Mouse (Mus musculus) MEL (cell line): Measurements from ENCODE around the gene Insyn1. TPM values are rescaled to one million over a fixed set of nuclear protein-coding genes. Genes with fewer than 3 reads are reported as not detected.

Experiments
- DNase-seq: peaks from one replicate; pipeline ENCODE4 v3.0.0; 2011; ENCODE audit warnings: low read depth, low spot score
- H3K27ac ChIP-seq: 2 replicates; pipeline ENCODE4 v1.5.1; 2012; ENCODE audit warnings: low read depth, mild to moderate bottlenecking, control low read depth, low read length, moderate library complexity; ENCODE audit not compliant: control insufficient read depth
- H3K27me3 ChIP-seq, 2 experiments: fragments of 150-350 bp in 1 of 2; sonication (generic) in 1 of 2; 2 replicates each; pipeline ENCODE4 v1.6.1; 2012; ENCODE audit warnings: low read length in 2 of 2, mild to moderate bottlenecking in 2 of 2, improper control_type of control experiment in 1 of 2, moderate library complexity in 1 of 2; ENCODE audit not compliant: insufficient read depth in 2 of 2, control insufficient read depth in 1 of 2
- H3K36me3 ChIP-seq, 2 experiments: 2 replicates each; pipeline ENCODE4 v1.6.1; 2012 to 2014; ENCODE audit warnings: low read length in 2 of 2, improper control_type of control experiment in 1 of 2, inconsistent platforms in 1 of 2, mild to moderate bottlenecking in 1 of 2; ENCODE audit not compliant: insufficient read depth in 2 of 2, control insufficient read depth in 1 of 2
- H3K4me1 ChIP-seq, 2 experiments: fragments of 150-350 bp in 1 of 2; sonication (generic) in 1 of 2; 2 replicates each; pipeline ENCODE4 v1.6.1; 2012; ENCODE audit warnings: low read length in 2 of 2, improper control_type of control experiment in 1 of 2, mild to moderate bottlenecking in 1 of 2; ENCODE audit not compliant: insufficient read depth in 2 of 2, control insufficient read depth in 1 of 2
- H3K4me3 ChIP-seq, 2 experiments: fragments of 150-350 bp in 1 of 2; sonication (generic) in 1 of 2; 2 replicates each; pipeline ENCODE4 v1.5.1; 2012; ENCODE audit warnings: low read depth in 2 of 2, low read length in 2 of 2, mild to moderate bottlenecking in 2 of 2, moderate library complexity in 2 of 2, control low read depth in 1 of 2, improper control_type of control experiment in 1 of 2; ENCODE audit not compliant: control insufficient read depth in 1 of 2, insufficient read depth in 1 of 2
- H3K79me2 ChIP-seq: 2 replicates; pipeline ENCODE4 v1.6.1; 2012; ENCODE audit warnings: mild to moderate bottlenecking, low read length, moderate library complexity; ENCODE audit not compliant: control insufficient read depth, poor library complexity, insufficient read depth
- H3K9ac ChIP-seq: 2 replicates; pipeline ENCODE4 v1.6.1; 2012; ENCODE audit warnings: low read depth, mild to moderate bottlenecking, control low read depth, low read length, moderate library complexity; ENCODE audit not compliant: control insufficient read depth, poor library complexity, severe bottlenecking
- H3K9me3 ChIP-seq: fragments of 150-350 bp; sonication (generic); replicated peaks from 2 replicates; pipeline ENCODE4 v1.6.1; 2012; ENCODE audit warnings: mild to moderate bottlenecking, low read length, improper control_type of control experiment, moderate library complexity; ENCODE audit not compliant: insufficient read depth
- CHD1 ChIP-seq: IDR thresholded peaks from 2 replicates; pipeline ENCODE4 v1.6.1; 2012; ENCODE audit warnings: low read depth, mild to moderate bottlenecking, inconsistent platforms, low read length, improper control_type of control experiment
- E2F4 ChIP-seq: IDR thresholded peaks from 2 replicates; pipeline ENCODE4 v1.6.1; 2011; ENCODE audit warnings: low read depth, low read length, improper control_type of control experiment, borderline replicate concordance
- ELF1 ChIP-seq: IDR thresholded peaks from 2 replicates; pipeline ENCODE4 v1.6.1; 2014; ENCODE audit warnings: low read depth, mild to moderate bottlenecking, inconsistent platforms, low read length, improper control_type of control experiment, moderate library complexity
- ETS1 ChIP-seq: IDR thresholded peaks from 2 replicates; pipeline ENCODE4 v1.6.1; 2012; ENCODE audit warnings: low read depth, mild to moderate bottlenecking, inconsistent platforms, low read length, improper control_type of control experiment, moderate library complexity
- KAT2A ChIP-seq: conservative IDR thresholded peaks from 2 replicates; pipeline ENCODE4 v1.6.1; 2012; ENCODE audit warnings: low read depth, low read length, improper control_type of control experiment, inconsistent platforms
- MAFK ChIP-seq: IDR thresholded peaks from 2 replicates; pipeline ENCODE4 v1.6.1; 2011; ENCODE audit warnings: low read depth, mild to moderate bottlenecking, low read length, improper control_type of control experiment, borderline replicate concordance
- MAX ChIP-seq: IDR thresholded peaks from 2 replicates; pipeline ENCODE4 v1.6.1; 2011; ENCODE audit warnings: low read length, improper control_type of control experiment
- MEF2A ChIP-seq: IDR thresholded peaks from 2 replicates; pipeline ENCODE4 v1.6.1; 2014; ENCODE audit warnings: low read depth, mild to moderate bottlenecking, inconsistent platforms, low read length, improper control_type of control experiment; ENCODE audit not compliant: poor library complexity, insufficient replicate concordance, severe bottlenecking; ENCODE audit errors: extremely low read depth
- MXI1 ChIP-seq: IDR thresholded peaks from 2 replicates; pipeline ENCODE4 v1.6.1; 2011; ENCODE audit warnings: mild to moderate bottlenecking, low read depth, low read length, improper control_type of control experiment
- MYB ChIP-seq: IDR thresholded peaks from 2 replicates; pipeline ENCODE4 v1.6.1; 2011; ENCODE audit warnings: mild to moderate bottlenecking, low read depth, low read length, improper control_type of control experiment
- NELFE ChIP-seq: IDR thresholded peaks from 2 replicates; pipeline ENCODE4 v1.6.1; 2011; ENCODE audit warnings: low read depth, low read length, improper control_type of control experiment
- NRF1 ChIP-seq: IDR thresholded peaks from 2 replicates; pipeline ENCODE4 v1.6.1; 2014; ENCODE audit warnings: low read depth, mild to moderate bottlenecking, inconsistent platforms, low read length, improper control_type of control experiment, moderate library complexity; ENCODE audit not compliant: poor library complexity, insufficient read depth, severe bottlenecking
- POLR2AphosphoS5 ChIP-seq: IDR thresholded peaks from 2 replicates; pipeline ENCODE4 v1.6.1; 2012; ENCODE audit warnings: low read depth, borderline replicate concordance, mild to moderate bottlenecking, inconsistent platforms, low read length, moderate library complexity, mixed read lengths
- RAD21 ChIP-seq: IDR thresholded peaks from 2 replicates; pipeline ENCODE4 v1.6.1; 2011; ENCODE audit warnings: mild to moderate bottlenecking, low read depth, low read length, improper control_type of control experiment
- RCOR1 ChIP-seq: IDR thresholded peaks from 2 replicates; pipeline ENCODE4 v1.6.1; 2012; ENCODE audit warnings: low read depth, mild to moderate bottlenecking, inconsistent platforms, low read length, improper control_type of control experiment
- SMC3 ChIP-seq: IDR thresholded peaks from 2 replicates; pipeline ENCODE4 v1.6.1; 2011; ENCODE audit warnings: low read depth, low read length, improper control_type of control experiment
- TAL1 ChIP-seq: IDR thresholded peaks from 2 replicates; pipeline ENCODE4 v1.6.1; 2012; ENCODE audit warnings: mild to moderate bottlenecking, inconsistent platforms, low read length, moderate library complexity, mixed read lengths
- TBP ChIP-seq: IDR thresholded peaks from 2 replicates; pipeline ENCODE4 v1.8.0; 2011; ENCODE audit warnings: low read depth, low read length, improper control_type of control experiment
- USF1 ChIP-seq: IDR thresholded peaks from 2 replicates; pipeline ENCODE4 v1.6.1; 2014; ENCODE audit warnings: low read depth, mild to moderate bottlenecking, inconsistent platforms, low read length, improper control_type of control experiment, moderate library complexity
- USF2 ChIP-seq, 2 experiments: IDR thresholded peaks; 2 replicates each; pipeline ENCODE4 v1.6.1; 2011 to 2012; ENCODE audit warnings: improper control_type of control experiment in 2 of 2, low read length in 2 of 2, borderline replicate concordance in 1 of 2, inconsistent platforms in 1 of 2, low read depth in 1 of 2, mild to moderate bottlenecking in 1 of 2; ENCODE audit not compliant: insufficient read depth in 1 of 2
- ZC3H11A ChIP-seq: IDR thresholded peaks from 2 replicates; pipeline ENCODE4 v1.6.1; 2012; ENCODE audit warnings: low read depth, mild to moderate bottlenecking, inconsistent platforms, low read length, improper control_type of control experiment
- polyA plus RNA-seq, 2 experiments: library from polyadenylated mRNA; stranded (reverse) in 1 of 2; unstranded in 1 of 2; fragments of >175 nt in 1 of 2; fragments of >200 nt in 1 of 2; gene quantifications; 2 replicates each; pipeline versions ENCODE4 v1.2.1 to v1.2.4; 2012; ENCODE audit warnings: low replicate concordance in 2 of 2, low read depth in 1 of 2; ENCODE audit not compliant: insufficient read length in 2 of 2, insufficient read depth in 1 of 2, missing spikeins in 1 of 2
- total RNA-seq: library from RNA; depleted of rRNA; stranded (reverse); fragments of 300-350 nt; gene quantifications from 2 replicates; pipeline ENCODE4 v1.2.3, GENCODE M21; 2012

Gene Insyn1
- total and polyA plus RNA-seq, 3 experiments, result not detected

DNA sequence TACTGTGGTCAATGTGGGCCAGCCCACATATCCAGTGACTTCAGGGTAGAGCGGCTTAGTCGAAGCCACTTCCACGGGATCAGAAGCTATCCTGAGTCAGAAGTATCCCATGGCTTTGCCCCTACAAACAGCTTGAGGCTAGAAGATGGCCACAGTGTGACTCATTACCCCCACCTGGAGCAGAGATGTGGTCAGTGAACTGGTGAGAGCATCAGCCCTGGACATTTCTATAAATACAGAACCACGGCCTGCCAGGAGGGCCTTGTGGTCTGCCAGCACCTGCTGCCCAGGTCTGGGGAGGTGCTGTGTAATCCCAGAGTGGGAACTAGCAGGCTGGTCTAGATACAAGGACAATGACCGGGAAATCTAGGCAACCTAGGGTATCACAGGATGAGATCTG, 12.5 kb downstream of the Insyn1 start:
- no peak overlapping the region for H3K27ac ChIP-seq
- no peak overlapping the region for H3K4me3 ChIP-seq
- H3K36me3 ChIP-seq, result no peaks in the 10 kb centered on the region
- no peak for DNase-seq
- no peaks in the 10 kb centered on the region for H3K4me1 ChIP-seq
- H3K9me3 ChIP-seq, result no peaks in the 10 kb centered on the region
- TF ChIP-seq RAD21, result no peak
- no peak for TF ChIP-seq MEF2A
- TF ChIP-seq POLR2AphosphoS5, result no peak
- no peak for TF ChIP-seq MAFK
- TF ChIP-seq E2F4, result no peak
- no peak for TF ChIP-seq MYB
- TF ChIP-seq ELF1, result no peak
- TF ChIP-seq TBP, result no peak
- TF ChIP-seq NELFE, result no peak
- no peak for TF ChIP-seq USF2 (IDR thresholded peaks at IDR 0.05; ENCODE audit: borderline replicate concordance in 1 of 2, insufficient read depth in 1 of 2, low read depth in 1 of 2, low read length in 2 of 2)
- TF ChIP-seq ZC3H11A, result no peak
- no peak for TF ChIP-seq MXI1
- no peak for TF ChIP-seq MAX
- no peaks in the 10 kb centered on the region for H3K79me2 ChIP-seq
- no peak overlapping the region for H3K9ac ChIP-seq
- peaks cover 0 to 10% of the 10 kb centered on the region in 2 experiments; a peak in 3 of 4 replicates for H3K27me3 ChIP-seq

DNA sequence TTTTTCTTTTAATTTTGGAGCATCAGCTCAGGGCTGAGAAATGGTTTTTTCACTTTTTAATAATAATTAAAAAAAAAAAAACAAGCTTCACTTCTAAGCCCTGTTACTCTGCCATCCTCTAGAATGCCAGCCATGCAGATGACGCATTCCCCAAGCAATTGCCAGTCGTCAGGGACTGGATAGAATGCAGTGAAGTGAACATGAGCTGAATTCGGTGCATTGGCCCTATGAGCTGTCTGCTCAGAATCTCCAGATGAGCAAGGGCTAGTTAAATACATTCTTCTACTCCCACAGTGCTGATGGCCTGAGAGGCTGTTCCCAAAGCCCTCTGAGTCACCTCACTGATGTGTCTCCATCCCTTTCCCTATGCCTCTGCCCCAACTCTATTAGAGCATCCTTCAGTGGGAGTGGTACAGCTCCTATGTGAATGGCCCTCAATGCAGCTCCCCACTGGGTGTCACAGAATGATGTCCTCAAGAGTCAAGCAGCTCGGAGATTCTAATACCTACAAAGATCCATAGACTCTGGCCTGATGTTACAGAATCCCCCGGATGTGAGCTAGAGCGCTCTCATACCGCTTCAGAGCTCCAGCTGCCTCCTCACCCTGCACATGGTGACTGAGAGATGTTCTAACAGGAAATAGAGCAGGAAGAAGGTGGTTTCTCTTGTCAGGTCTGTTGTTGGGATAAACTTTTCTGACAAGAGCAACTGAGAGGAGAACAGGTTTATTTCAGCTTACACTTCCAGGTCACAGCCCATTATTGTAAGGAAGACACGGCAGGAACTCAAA, 19.0 kb downstream of the Insyn1 start:
- H3K27me3 ChIP-seq, result peaks cover 3 to 10% of the 10 kb centered on the region in 2 experiments
- H3K27ac ChIP-seq, result no peak overlapping the region
- no peaks in the 10 kb centered on the region for H3K36me3 ChIP-seq
- no peak for TF ChIP-seq RCOR1
- no peak for TF ChIP-seq NRF1
- TF ChIP-seq KAT2A, result no peak
- no peak for TF ChIP-seq TAL1
- TF ChIP-seq ELF1, result no peak
- TF ChIP-seq ETS1, result no peak
- no peak for TF ChIP-seq USF1
- TF ChIP-seq SMC3, result no peak
- no peak for TF ChIP-seq CHD1
- H3K9me3 ChIP-seq, result no peaks in the 10 kb centered on the region
- H3K4me1 ChIP-seq, result no peaks in the 10 kb centered on the region
- H3K9ac ChIP-seq, result no peak overlapping the region
- no peak for DNase-seq
- no peaks in the 10 kb centered on the region for H3K79me2 ChIP-seq
- H3K4me3 ChIP-seq, result no peak overlapping the region
